Mouse (Mus musculus): ENCODE data around the gene Cabp1. TPM values are rescaled to one million over a fixed set of nuclear protein-coding genes. Genes with fewer than 3 reads are reported as not detected.

Gene Cabp1
- polyA plus RNA-seq, 1 experiment: 1.0 TPM

- WGBS: 90% methylated on average over 6 of the region's 6 CpGs
- no peak overlapping the region for H3K4me3 ChIP-seq (ENCODE audit: low read depth, low read length)
- peaks cover 29% of the 10 kb centered on the region for H3K36me3 ChIP-seq (ENCODE audit: control insufficient read depth, insufficient read depth, low read length)
- H3K4me1 ChIP-seq (ENCODE audit: control insufficient read depth, insufficient read depth, insufficient read length, low read length): peaks cover 4% of the 10 kb centered on the region
- H3K27ac ChIP-seq (ENCODE audit: insufficient read depth, low read depth, low read length): no peak overlapping the region
- H3K27me3 ChIP-seq (ENCODE audit: control insufficient read depth, insufficient read depth, low read length): no peaks in the 10 kb centered on the region
- TF ChIP-seq POLR2A (IDR thresholded peaks at IDR 0.05; ENCODE audit: low read depth, low read length) (no peak), CTCF (IDR thresholded peaks at IDR 0.05; ENCODE audit: extremely low read depth, insufficient read length, insufficient replicate concordance, low read depth, low read length) (no peak)
Observed at GRCm38 (mm10) chr5:115124690-115125089, 69.5 kb downstream of the Cabp1 start.

GRCm38 (mm10) chr5:115120978-115121377 lies 73.2 kb downstream of the Cabp1 start:
- TF ChIP-seq CTCF (IDR thresholded peaks at IDR 0.05; ENCODE audit: extremely low read depth, insufficient read length, insufficient replicate concordance, low read depth, low read length) (no peak), POLR2A (IDR thresholded peaks at IDR 0.05; ENCODE audit: low read depth, low read length) (no peak)
- 91% methylated on average over 5 of the region's 5 CpGs for WGBS
- Histone ChIP-seq H3K36me3 (ENCODE audit: control insufficient read depth, insufficient read depth, low read length) (peaks cover 17% of the 10 kb centered on the region), H3K4me3 (ENCODE audit: low read depth, low read length) (no peak overlapping the region), H3K4me1 (ENCODE audit: control insufficient read depth, insufficient read depth, insufficient read length, low read length) (peaks cover 4% of the 10 kb centered on the region), H3K27ac (ENCODE audit: insufficient read depth, low read depth, low read length) (no peak overlapping the region), H3K27me3 (ENCODE audit: control insufficient read depth, insufficient read depth, low read length) (no peaks in the 10 kb centered on the region)

GRCm38 (mm10) chr5:115118961-115119570 lies 75.1 kb downstream of the Cabp1 start, which contains the start of gene Acads:
Gene Acads, minus strand, starts transcription at chr5:115119346.
- TF ChIP-seq POLR2A (IDR thresholded peaks at IDR 0.05; ENCODE audit: low read depth, low read length): peak; percentile 44
- TF ChIP-seq CTCF (IDR thresholded peaks at IDR 0.05; ENCODE audit: extremely low read depth, insufficient read length, insufficient replicate concordance, low read depth, low read length): no peak
- Histone ChIP-seq H3K4me3 (ENCODE audit: low read depth, low read length) (peak within 1 kb of the TSS; percentile 95), H3K4me1 (ENCODE audit: control insufficient read depth, insufficient read depth, insufficient read length, low read length) (peaks cover 2% of the 10 kb centered on the region; the same call in 1 of the 2 replicates), H3K27me3 (ENCODE audit: control insufficient read depth, insufficient read depth, low read length) (no peaks in the 10 kb centered on the region), H3K27ac (ENCODE audit: insufficient read depth, low read depth, low read length) (peak within 1 kb of the TSS; percentile 24; the same call in 1 of the 2 replicates), H3K36me3 (ENCODE audit: control insufficient read depth, insufficient read depth, low read length) (peaks cover 9% of the 10 kb centered on the region)
- WGBS: 1% methylated on average over 39 of the region's 39 CpGs

Other genes starting within 250 kb of the Cabp1 start
- gene Hnf1a, start 223.3 kb downstream of the Cabp1 start, polyA plus RNA-seq (2012; rRNA removed): 24.1 and 46.9 TPM in 2 replicates
- 36.9 and 101 TPM in 2 replicates for gene Sppl3, start 183.2 kb downstream of the Cabp1 start, polyA plus RNA-seq (2012; rRNA removed)
- gene Gm10401, start 96.1 kb downstream of the Cabp1 start, polyA plus RNA-seq (2012; rRNA removed): not detected in 2 replicates
- 63.3 and 95.9 TPM in 2 replicates for gene Acads, start 75.0 kb downstream of the Cabp1 start, polyA plus RNA-seq (2012; rRNA removed)
- 16.9 and 26.5 TPM in 2 replicates for gene Unc119b, start 59.4 kb downstream of the Cabp1 start, polyA plus RNA-seq (2012; rRNA removed)
- 56.0 and 78.3 TPM in 2 replicates for gene Mlec, start 36.2 kb downstream of the Cabp1 start, polyA plus RNA-seq (2012; rRNA removed)
- 68.6 and 74.5 TPM in 2 replicates for gene Pop5, start 41.5 kb upstream of the Cabp1 start, polyA plus RNA-seq (2012; rRNA removed)
- gene Rnf10, start 78.5 kb upstream of the Cabp1 start, polyA plus RNA-seq (2012; rRNA removed): 80.5 and 148 TPM in 2 replicates
- 4.8 and 6.6 TPM in 2 replicates for gene Coq5, start 85.3 kb upstream of the Cabp1 start, polyA plus RNA-seq (2012; rRNA removed)
- 54.5 and 78.1 TPM in 2 replicates for gene Dynll1, start 106.6 kb upstream of the Cabp1 start, polyA plus RNA-seq (2012; rRNA removed)
- gene Srsf9, start 132.8 kb upstream of the Cabp1 start, polyA plus RNA-seq (2012; rRNA removed): 16.9 and 38.0 TPM in 2 replicates
- 3.3 and 6.0 TPM in 2 replicates for gene Gatc, start 146.8 kb upstream of the Cabp1 start, polyA plus RNA-seq (2012; rRNA removed)
- gene Triap1, start 146.8 kb upstream of the Cabp1 start, polyA plus RNA-seq (2012; rRNA removed): 3.2 and 5.9 TPM in 2 replicates
- gene Cox6a1, start 154.6 kb upstream of the Cabp1 start, polyA plus RNA-seq (2012; rRNA removed): 6,016 and 7,190 TPM in 2 replicates
- 4.6 and 9.0 TPM in 2 replicates for gene Msi1, start 235.2 kb upstream of the Cabp1 start, polyA plus RNA-seq (2012; rRNA removed)

Data from small intestine, adult 2 months (tissue).